Mouse (Mus musculus): ENCODE data around the gene Pax4.

The Pax4 gene

DNA sequence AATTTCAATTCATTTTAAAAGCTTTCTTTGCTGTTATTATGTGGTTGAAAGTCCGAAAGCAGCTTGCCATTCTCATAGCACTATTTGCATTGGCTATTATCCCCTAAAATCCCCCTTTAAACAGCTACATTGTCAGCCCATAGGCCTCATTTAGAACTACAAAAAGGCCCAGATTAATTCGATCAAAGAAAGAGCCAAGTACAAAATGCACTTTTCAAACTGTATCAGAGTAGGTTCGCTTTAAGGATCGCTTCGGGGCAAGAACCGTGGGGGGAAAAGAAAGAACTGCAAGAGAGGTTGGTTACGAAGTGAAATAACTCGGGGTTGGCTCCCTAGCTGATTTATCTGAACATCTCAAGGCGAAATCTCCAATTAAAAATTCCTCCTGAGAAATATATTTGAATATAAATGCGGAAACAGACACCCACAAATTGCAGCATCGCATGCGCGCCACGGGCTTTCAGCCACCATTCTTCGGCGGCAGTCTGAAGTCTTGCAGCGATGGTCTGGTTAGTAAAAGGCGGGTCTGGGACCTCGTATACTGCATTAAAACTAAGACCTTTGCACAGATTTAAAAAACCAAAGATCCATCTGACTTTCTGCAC is 52.2 kb downstream of the Pax4 start:
- DNase-seq (ENCODE audit: extremely low spot score, low spot score), result peak; percentile 51

DNA sequence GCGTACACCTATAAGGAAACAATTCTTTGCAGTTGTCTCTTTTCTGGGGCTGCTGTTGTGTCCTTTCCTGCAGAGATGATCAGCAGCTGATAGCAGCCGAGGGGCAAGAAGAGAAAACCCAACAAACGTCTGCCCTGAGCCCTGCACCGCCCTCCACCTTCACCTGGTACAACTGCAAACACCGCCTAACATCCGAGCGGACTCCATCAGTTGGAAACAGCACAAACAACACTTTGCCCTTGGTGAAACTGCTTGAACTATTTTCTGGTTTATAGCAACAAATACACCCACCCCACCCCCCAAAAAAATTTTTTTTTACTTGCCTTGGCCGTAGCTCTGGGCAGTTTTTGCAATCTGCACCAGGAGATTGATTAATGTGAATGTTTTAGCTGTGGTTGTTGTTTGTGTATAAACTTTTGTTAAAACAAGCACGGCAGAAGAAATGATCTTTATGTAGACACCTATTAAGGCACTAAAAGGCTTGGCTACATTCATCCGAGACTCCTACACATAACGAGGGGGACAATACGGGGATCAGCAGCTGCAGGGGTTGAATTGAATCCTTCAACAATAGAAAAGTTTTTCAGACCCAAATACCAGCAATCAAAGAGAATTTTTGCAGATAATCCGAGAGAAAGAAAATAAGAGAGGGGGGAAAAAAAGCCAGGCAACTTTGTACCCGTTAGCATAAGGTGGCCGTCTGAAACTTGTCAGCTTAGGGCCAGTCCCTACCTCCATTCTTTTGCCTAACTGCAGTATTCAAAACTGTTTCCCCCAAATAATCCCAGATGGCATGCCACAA is 52.9 kb downstream of the Pax4 start:
- peak; percentile 16 for DNase-seq (ENCODE audit: extremely low spot score, low spot score)
